7 mouse cellular contexts compared by ENCODE assay signal in genomic region chr11:117653491-117654351, GRCm38 (mm10). TPM values are rescaled to one million over a fixed set of nuclear protein-coding genes. Genes with fewer than 3 reads are reported as not detected.
DNase-seq lines count a peak whose midpoint lies in the region; ATAC-seq and TF ChIP-seq lines count a peak whose summit lies in the region.

Gene Tnrc6c (plus strand): TSS chr11:117654289.

- intact Hi-C loops in left cerebral cortex, adult 2 months (cut with DNase I): loop anchor here (1.0 to 2.0 kb wide), 5 partner anchors 25 to 259 kb away; no protein-coding TSS in a partner anchor

- under 1% methylated on average over 62 of the region's 62 CpGs for WGBS in cerebellum, adult 2 months
- WGBS in hindbrain, embryonic 13.5 days: 1% methylated on average over 62 of the region's 62 CpGs
- WGBS in macrophage (ENCODE audit: missing documents): 2% methylated on average over 57 of the region's 62 CpGs

- no peak for TF ChIP-seq CTCF in Patski (IDR thresholded peaks at IDR 0.05)
- TF ChIP-seq CTCF in cerebellum, adult 2 months (IDR thresholded peaks at IDR 0.05; ENCODE audit: borderline replicate concordance, insufficient read depth, low read depth, low read length): no peak
- no peak for TF ChIP-seq CTCF in left cerebral cortex, adult 2 months (IDR thresholded peaks at IDR 0.05)

- H3K9me3 ChIP-seq in hindbrain, embryonic 13.5 days: no peaks in the 10 kb centered on the region

- no peak for ATAC-seq in Patski
- ATAC-seq in hindbrain, embryonic 13.5 days (ENCODE audit: low FRiP score): peak; percentile 95

- CTCF ChIA-PET in Patski (lab: Charles Lee): interaction anchor here (1.0 to 1.9 kb wide), 4 partner anchors 10 to 264 kb away, joined by 3 to 6 read pairs (median 4); no protein-coding TSS in a partner anchor

- no peak for DNase-seq in Patski (ENCODE audit: low read depth, low spot score)
- peak in 1 of 2 experiments; percentile 89 for DNase-seq in cerebellum, adult 2 months
- DNase-seq in frontal cortex, postnatal 25 days (ENCODE audit: low spot score in 2 of 2): peak; percentile 67 to 74
- peak; percentile 83 to 86 for DNase-seq in left cerebral cortex, adult 2 months (ENCODE audit: extremely low spot score in 1 of 2, low spot score in 2 of 2)
- peak; percentile 86 for DNase-seq in right cerebral cortex, postnatal 14 days

- in situ Hi-C loops in Patski (cut with MboI; ENCODE audit: low pct_unique_long_range_greater_than_20kb): loop anchor here (5.0 kb wide), 1 partner anchor 266 kb away; no protein-coding TSS in a partner anchor

- H3K36me3 ChIP-seq in hindbrain, embryonic 13.5 days: no peaks in the 10 kb centered on the region
- H3K36me3 ChIP-seq in macrophage (ENCODE audit: inconsistent target): no peaks in the 10 kb centered on the region

- peak within 1 kb of the TSS; percentile 99 for H3K9ac ChIP-seq in hindbrain, embryonic 13.5 days

- TF ChIP-seq POLR2A in cerebellum, adult 2 months (IDR thresholded peaks at IDR 0.05; ENCODE audit: borderline replicate concordance, insufficient read depth, low read length): no peak; the same call in 1 of the 2 replicates

- no peaks in the 10 kb centered on the region; the same call in 1 of the 2 replicates for H3K4me1 ChIP-seq in cerebellum, adult 2 months (ENCODE audit: control insufficient read depth, insufficient read depth, low read length)
- peaks cover 35% of the 10 kb centered on the region for H3K4me1 ChIP-seq in hindbrain, embryonic 13.5 days (replicated peaks)

- H3K27me3 ChIP-seq in Patski: no peaks in the 10 kb centered on the region
- no peaks in the 10 kb centered on the region for H3K27me3 ChIP-seq in cerebellum, adult 2 months (ENCODE audit: control insufficient read depth, insufficient read depth, low read length)
- peaks cover 11% of the 10 kb centered on the region; the same call in 1 of the 2 replicates for H3K27me3 ChIP-seq in hindbrain, embryonic 13.5 days

- POLR2A ChIA-PET in Patski (lab: Charles Lee): interaction anchor here (0.9 to 1.4 kb wide), 6 partner anchors 8 to 269 kb away, joined by 3 to 5 read pairs (median 3); no protein-coding TSS in a partner anchor

- peak within 1 kb of the TSS; percentile 91 for H3K4me3 ChIP-seq in cerebellum, adult 2 months (replicated peaks; ENCODE audit: insufficient read depth, low read depth, low read length)
- peak within 1 kb of the TSS; percentile 78 for H3K4me3 ChIP-seq in hindbrain, embryonic 13.5 days
- peak within 1 kb of the TSS; percentile 92 for H3K4me3 ChIP-seq in left cerebral cortex, adult 2 months
- H3K4me3 ChIP-seq in macrophage (ENCODE audit: inconsistent target): peak within 1 kb of the TSS; percentile 28

- H3K79me2 ChIP-seq in macrophage (ENCODE audit: inconsistent target): peaks cover 34% of the 10 kb centered on the region

- H3K27ac ChIP-seq in cerebellum, adult 2 months (ENCODE audit: insufficient read depth, low read length): peak within 1 kb of the TSS; percentile 98
- peak within 1 kb of the TSS; percentile 99 for H3K27ac ChIP-seq in hindbrain, embryonic 13.5 days
- H3K27ac ChIP-seq in left cerebral cortex, adult 2 months: peak within 1 kb of the TSS; percentile 98
- H3K27ac ChIP-seq in macrophage: no peak within 1 kb of the TSS

- peak within 1 kb of the TSS; percentile 87 for H3K4me2 ChIP-seq in hindbrain, embryonic 13.5 days

RNA-seq across cellular contexts. Expression of gene Tnrc6c, which starts in this region (rescaled TPM):
- polyA plus RNA-seq in Patski (2021): 21.1 TPM
- 43.8 and 52.1 TPM in 2 replicates for polyA plus RNA-seq in cerebellum, adult 2 months (2012; rRNA removed)
- polyA plus RNA-seq in hindbrain, embryonic 13.5 days (2015; fragmentation: Nextera tagmentation; extraction: Ambion mirVana): 24.9 and 27.3 TPM in 2 replicates
- 10 to 100 TPM; 58.5 to 62.9 TPM for total RNA-seq in left cerebral cortex, adult 2 months (2021)
- total RNA-seq in macrophage (2018; cell fraction: chromatin; rRNA removed): 10 to 100 TPM; 14.0 to 82.8 (median 62.1) TPM
- 10 to 100 TPM in 25 of 26 experiments, 1 to 10 TPM in 1; 8.7 to 22.0 (median 16.4) TPM for total RNA-seq in macrophage (2018; cell fraction: cytosol; rRNA removed)
- total RNA-seq in macrophage (2018; cell fraction: nucleus; rRNA removed): 10 to 100 TPM; 13.9 to 61.0 (median 44.8) TPM
- polyA plus RNA-seq in macrophage (2018): 9.0 to 13.1 TPM (median 11.4 TPM) in 3 replicates

Comparison
In these comparisons a context has a peak if more than half of its experiments do, and no peak if none do; other contexts are left out.
1. H3K4me3 ChIP-seq: peak in every context shown above with its lines; median percentile 92 in left cerebral cortex, adult 2 months; 91 in cerebellum, adult 2 months; 78 in hindbrain, embryonic 13.5 days; 28 in macrophage.